Mouse (Mus musculus) lung, postnatal 10 days (tissue): ENCODE results near the gene Olfr1065.
"Not testable (repeated sequence)": the region's sequence is repeated elsewhere in the genome, so short reads cannot be mapped to it uniquely, and the experiment has no call there.

Experiments used
- DNase-seq: peaks from one replicate; pipeline ENCODE4 v3.0.0; 2021

The Olfr1065 gene

GRCm38 (mm10) chr2:86450491-86450890 lies at the start of gene Olfr1065:
Gene Olfr1065 (minus strand): TSS chr2:86450591.
- not testable (repeated sequence) for DNase-seq

- no peak for DNase-seq
Measured at GRCm38 (mm10) chr2:86487286-86487685, 36.9 kb upstream of the Olfr1065 start, which contains the start of gene Olfr228. Gene Olfr228 (minus strand): TSS chr2:86487386.

DNA sequence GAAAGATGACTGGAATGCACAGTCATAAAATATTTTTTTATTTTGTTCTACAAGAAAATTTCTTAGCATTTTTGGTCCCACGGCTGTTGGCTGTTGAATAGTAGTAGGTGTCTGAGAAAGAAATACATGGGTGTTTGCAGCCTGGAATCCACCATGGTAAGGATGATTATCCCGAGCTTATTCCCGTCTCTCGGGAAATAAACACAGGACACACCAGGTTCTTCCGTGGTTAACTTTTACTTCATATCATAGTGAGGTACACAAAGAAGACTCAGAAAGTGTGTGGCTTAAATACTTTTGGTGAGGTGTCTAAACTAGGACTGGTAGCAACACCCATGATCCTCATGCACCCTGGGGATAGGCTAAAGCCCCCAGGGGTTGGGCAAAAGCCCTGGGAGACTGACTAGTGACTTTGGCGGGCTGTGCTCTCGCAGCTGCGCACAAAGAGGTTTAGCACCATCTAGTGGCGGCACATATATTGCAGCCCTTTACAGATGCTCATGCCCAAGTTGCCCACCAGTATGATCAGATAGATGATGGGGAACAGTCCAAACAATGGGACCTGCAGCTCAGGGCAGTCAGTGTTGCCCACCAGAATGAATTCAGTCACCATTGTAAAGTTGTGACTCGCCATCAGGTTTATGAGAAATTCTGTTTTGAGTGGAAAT lies 14.2 kb upstream of the Olfr1065 start:
- peak; percentile 33 for DNase-seq

DNA sequence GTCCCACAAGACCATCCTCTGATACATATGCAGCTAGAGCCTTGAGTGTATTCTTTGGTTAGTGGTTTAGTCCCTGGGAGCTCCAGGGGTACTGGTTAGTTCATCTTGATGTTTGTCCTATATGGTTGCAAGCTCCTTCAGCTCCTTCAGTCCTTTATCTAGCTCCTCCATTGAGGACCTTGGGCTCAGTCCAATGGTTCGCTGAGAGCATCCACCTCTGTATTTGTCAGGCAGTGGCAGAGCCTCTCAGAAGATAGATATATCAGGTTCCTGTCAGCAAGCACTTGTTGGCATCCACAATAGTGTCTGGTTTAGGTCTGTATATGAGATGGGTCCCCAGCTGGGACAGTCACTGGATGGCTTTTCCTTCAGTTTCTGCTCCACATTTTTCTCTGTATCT lies 10.0 kb upstream of the Olfr1065 start:
- no peak for DNase-seq

DNA sequence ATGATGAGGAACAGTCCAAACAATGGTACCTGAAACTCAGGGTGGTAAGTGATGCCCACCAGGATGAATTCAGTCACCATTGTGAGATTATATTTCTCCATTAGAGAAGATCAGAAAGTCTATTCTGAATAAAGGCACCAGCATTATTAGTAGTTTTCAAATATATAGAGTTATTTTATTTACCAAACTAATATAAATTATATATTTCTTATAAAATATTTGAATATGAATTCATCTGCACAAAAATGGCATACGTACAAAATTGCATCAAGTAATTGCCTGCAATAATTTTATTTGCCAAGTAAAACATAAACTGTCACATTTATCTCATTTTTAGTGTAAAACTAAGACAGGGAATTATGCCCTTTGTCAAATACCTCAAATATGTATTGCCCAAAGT lies 5.8 kb upstream of the Olfr1065 start, which contains the start of gene Olfr1066:
Gene Olfr1066 (minus strand): TSS at position 101 of the 400 bp plus-strand sequence.
- no peak for DNase-seq

DNA sequence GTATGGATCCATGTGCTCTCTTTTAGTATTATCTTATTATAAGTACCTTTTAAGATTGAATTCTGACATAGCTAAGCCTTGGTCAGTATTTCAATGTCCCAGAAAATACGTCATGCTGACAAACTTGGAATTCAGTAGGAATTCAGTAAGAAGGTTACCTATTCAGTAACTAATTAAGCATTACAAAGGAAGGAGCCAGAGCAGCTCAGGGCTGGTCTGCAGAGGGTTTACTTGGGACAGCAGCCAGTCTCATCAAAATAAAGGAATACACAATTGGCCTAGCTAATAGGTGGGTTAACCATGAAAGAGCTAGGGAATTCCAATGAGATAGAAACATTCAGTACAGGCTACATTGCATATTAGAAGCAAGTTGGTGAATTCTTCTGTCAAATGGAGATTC lies 8.3 kb downstream of the Olfr1065 start:
- not testable (repeated sequence) for DNase-seq

DNA sequence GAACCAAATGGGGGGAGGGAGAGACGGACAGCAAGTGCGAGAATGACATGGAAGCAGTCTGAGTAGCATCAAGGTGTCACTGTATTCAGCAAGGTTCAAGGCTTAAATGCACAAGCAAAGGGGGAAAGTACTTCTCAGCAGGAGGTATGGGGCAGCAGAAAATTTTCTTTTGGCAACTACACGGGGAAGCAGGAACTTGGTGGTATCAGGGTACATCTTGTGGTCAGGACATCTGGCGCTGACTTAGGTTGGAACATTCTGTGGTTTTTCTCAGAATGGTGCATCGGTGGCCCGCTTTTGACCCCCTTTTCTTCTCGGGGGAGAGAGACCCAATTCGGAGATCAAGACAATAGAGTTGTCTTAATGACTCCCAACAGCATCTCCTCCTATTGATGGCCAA lies 21.9 kb downstream of the Olfr1065 start:
- not testable (repeated sequence) for DNase-seq

GRCm38 (mm10) chr2:86426649-86427048 lies 23.7 kb downstream of the Olfr1065 start, which contains the start of gene Olfr1062:
Gene Olfr1062 (minus strand): TSS chr2:86426749.
- DNase-seq, result not testable (repeated sequence)

DNA sequence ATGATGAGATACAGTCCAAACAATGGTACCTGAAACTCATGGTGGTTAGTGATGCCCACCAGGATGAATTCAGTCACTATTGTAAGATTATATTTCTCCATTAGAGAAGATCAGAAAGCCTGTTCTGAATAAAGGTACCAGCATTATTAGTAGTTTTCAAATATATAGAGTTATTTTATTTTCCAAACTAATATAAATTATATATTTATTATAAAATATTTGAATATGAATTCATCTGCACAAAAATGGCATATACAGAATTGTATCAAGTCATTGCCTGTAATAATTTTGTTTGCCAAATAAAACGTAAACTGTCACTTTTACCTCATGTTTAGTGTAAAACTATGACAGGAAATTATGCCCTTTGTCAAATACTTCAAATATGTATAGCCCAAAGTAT lies 36.4 kb downstream of the Olfr1065 start, which contains the start of gene Olfr1061:
Gene Olfr1061 (minus strand): TSS at position 101 of the 400 bp plus-strand sequence.
- no peak for DNase-seq

- DNase-seq, result no peak
Measured at GRCm38 (mm10) chr2:86395114-86395513, 55.3 kb downstream of the Olfr1065 start.
